Mouse (Mus musculus): ENCODE measurements around the gene Cars. TPM values are rescaled to one million over a fixed set of nuclear protein-coding genes. Genes with fewer than 3 reads are reported as not detected.

The Cars gene
- 17.6 TPM for polyA plus RNA-seq (2014; fragmentation: Illumina TruSeq; extraction: RNeasy Lipid Tissue Mini Kit (QIAGEN cat#74804))

DNA sequence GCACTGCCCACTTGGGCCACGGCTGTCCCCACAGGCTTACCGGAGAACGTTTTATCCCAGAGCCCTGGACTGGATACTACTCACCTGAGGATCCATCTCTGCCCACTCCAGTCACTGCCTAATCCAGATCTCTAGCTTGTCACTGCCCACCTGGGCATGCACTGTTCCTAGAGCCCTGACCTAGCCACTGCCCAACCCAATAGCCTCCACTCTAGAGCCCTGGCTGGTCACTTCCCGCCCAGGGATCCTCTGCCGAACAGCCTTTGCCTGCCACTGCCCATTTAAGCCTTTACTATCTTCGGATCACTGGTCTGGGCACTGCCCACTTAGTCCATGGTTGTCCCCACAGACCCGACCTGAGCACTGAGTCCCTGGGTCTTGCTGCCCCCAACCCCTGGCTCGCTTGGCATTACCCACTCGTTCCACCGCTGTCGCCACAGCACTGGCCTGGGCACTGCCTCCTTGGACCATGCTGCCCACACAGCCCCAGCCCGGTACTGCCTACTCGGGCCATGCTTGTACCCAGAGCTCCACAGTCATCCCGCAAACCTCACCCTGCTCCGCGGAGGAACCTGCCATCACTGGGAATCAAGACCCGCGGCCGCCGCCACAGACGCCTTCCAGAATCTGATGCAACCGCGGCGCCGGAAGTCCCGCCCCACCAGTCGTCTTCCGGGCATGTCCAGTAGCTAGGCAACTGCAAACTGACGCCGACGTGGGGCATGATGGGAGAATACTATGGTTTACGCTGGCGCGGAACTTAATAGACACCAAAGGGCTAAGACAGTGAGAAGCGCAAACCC lies at the start of gene Cars:
Cars (minus strand) TSS at position 663 of the 803 bp plus-strand sequence.

DNA sequence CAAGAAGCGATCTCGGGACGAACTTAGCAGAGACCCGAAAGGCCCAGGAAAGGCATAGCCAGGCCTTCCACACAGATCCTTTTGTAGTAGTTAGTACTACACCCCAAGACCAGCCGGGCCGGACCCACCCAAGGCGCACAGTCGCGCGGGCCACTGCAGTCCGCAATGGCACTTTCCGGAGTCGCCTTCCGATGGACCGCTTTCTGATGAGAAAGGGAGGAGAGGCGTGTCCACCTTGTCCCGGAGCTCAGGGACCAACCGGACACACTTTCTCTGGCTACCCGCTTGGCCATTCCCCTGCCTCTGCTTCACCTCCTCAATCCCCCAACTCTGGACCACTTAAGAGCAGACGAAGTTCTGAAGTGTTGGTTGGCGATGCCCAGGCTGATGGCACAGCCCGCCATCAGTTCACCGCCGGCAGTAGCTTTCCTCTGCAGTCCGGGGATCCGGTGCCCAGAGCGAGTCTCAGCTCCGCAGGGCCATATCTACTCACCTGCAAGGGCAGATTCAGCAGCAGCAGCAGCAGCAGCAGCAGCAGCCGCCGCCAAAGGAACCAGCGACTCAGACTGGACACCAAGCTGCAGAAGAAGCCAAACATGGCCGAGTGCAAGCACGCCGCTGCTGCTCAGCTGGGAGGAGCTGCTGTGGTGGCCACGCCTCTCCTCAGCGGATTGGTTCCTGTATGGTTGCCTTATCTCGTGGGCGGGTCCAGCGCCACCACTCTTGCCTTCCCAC lies 49.3 kb upstream of the Cars start, which contains the start of gene Tnfrsf22:
Tnfrsf22 (minus strand) TSS at position 628 of the 735 bp plus-strand sequence.

DNA sequence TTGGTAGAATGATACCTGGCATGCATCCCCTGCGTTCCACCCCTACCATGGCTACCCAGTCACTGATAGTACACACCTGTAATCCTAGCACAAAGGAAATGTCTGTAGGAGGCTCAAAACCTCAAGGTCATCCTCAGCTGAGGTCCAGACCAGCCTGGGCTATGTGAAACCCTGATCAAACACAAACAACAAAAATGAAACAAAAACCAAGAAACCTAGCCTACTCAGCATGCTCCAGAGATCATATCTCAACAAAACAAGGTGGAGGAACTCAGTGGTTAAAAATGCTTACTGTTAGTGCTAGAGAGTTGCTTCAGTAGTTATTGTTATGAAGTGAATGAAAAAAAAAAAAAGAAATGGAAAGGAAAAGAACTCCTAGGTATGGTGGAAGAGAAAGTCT lies 28.6 kb upstream of the Cars start, which contains the start of gene Tnfrsf26:
Tnfrsf26 (minus strand) TSS at position 183 of the 400 bp plus-strand sequence.

DNA sequence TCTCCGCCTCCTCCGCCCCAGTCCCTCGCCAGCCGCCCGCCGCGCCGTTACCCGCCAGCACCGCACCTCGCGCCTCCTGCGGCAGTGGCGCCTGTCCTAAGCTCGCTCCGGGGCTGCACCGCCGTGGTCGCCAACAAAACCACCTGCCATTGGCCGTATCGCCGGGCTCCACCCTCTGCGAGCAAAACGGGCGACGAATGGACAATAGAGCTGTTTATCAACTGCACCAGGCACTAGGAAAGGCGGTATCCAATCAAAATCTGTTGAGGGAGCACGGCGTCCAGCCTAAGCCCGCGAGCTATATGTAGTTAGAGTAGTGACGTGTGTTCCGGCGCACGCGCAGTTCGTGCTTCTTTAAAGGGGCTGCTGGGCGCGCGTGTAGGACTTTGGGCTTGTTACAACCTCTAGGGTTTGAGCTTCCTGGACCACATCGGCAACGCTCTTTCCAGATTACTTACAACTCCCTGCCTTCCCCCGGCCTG lies 50.9 kb downstream of the Cars start, which contains the start of gene Nap1l4:
Nap1l4 (minus strand) TSS at position 131 of the 482 bp plus-strand sequence.

Other genes starting within 250 kb of the Cars start
- 33.8 TPM for gene Cdkn1c, start 139.0 kb downstream of the Cars start, polyA plus RNA-seq (2014; fragmentation: Illumina TruSeq; extraction: RNeasy Lipid Tissue Mini Kit (QIAGEN cat#74804))
- gene Slc22a18, start 126.4 kb downstream of the Cars start, polyA plus RNA-seq (2014; fragmentation: Illumina TruSeq; extraction: RNeasy Lipid Tissue Mini Kit (QIAGEN cat#74804)) = not detected
- not detected for gene Phlda2, start 96.9 kb downstream of the Cars start, polyA plus RNA-seq (2014; fragmentation: Illumina TruSeq; extraction: RNeasy Lipid Tissue Mini Kit (QIAGEN cat#74804))
- gene Nap1l4, start 51.0 kb downstream of the Cars start, polyA plus RNA-seq (2014; fragmentation: Illumina TruSeq; extraction: RNeasy Lipid Tissue Mini Kit (QIAGEN cat#74804)) = 135 TPM
- 0.88 TPM for gene Tnfrsf26, start 28.6 kb upstream of the Cars start, polyA plus RNA-seq (2014; fragmentation: Illumina TruSeq; extraction: RNeasy Lipid Tissue Mini Kit (QIAGEN cat#74804))
- 8.1 TPM for gene Tnfrsf22, start 49.6 kb upstream of the Cars start, polyA plus RNA-seq (2014; fragmentation: Illumina TruSeq; extraction: RNeasy Lipid Tissue Mini Kit (QIAGEN cat#74804))
- 2.8 TPM for gene Tnfrsf23, start 85.8 kb upstream of the Cars start, polyA plus RNA-seq (2014; fragmentation: Illumina TruSeq; extraction: RNeasy Lipid Tissue Mini Kit (QIAGEN cat#74804))
- 4.2 TPM for gene Osbpl5, start 156.9 kb upstream of the Cars start, polyA plus RNA-seq (2014; fragmentation: Illumina TruSeq; extraction: RNeasy Lipid Tissue Mini Kit (QIAGEN cat#74804))
- gene Mrgprg, start 166.9 kb upstream of the Cars start, polyA plus RNA-seq (2014; fragmentation: Illumina TruSeq; extraction: RNeasy Lipid Tissue Mini Kit (QIAGEN cat#74804)) = not detected
- gene Mrgpre, start 184.4 kb upstream of the Cars start, polyA plus RNA-seq (2014; fragmentation: Illumina TruSeq; extraction: RNeasy Lipid Tissue Mini Kit (QIAGEN cat#74804)) = 0.26 TPM
- gene Nadsyn1, start 222.8 kb upstream of the Cars start, polyA plus RNA-seq (2014; fragmentation: Illumina TruSeq; extraction: RNeasy Lipid Tissue Mini Kit (QIAGEN cat#74804)) = 3.2 TPM
- 7.1 TPM for gene Dhcr7, start 223.1 kb upstream of the Cars start, polyA plus RNA-seq (2014; fragmentation: Illumina TruSeq; extraction: RNeasy Lipid Tissue Mini Kit (QIAGEN cat#74804))

Measured in ovary, adult 10 weeks (tissue).